Comparison of ENCODE assay signal across 8 mouse cellular contexts in genomic region chr5:139379771-139380384, GRCm38 (mm10). TPM values are rescaled to one million over a fixed set of nuclear protein-coding genes. Genes with fewer than 3 reads are reported as not detected.
DNase-seq lines count a peak whose midpoint lies in the region; ATAC-seq and TF ChIP-seq lines count a peak whose summit lies in the region.

No protein-coding gene starts in this region.

- H3K9ac ChIP-seq in kidney, postnatal 0 days (ENCODE audit: low read depth, low read length), result peak overlapping the region; percentile 67
- no peak overlapping the region for H3K9ac ChIP-seq in embryonic facial prominence, embryonic 11.5 days (replicated peaks; ENCODE audit: low read length)
- peak overlapping the region; percentile 75 for H3K9ac ChIP-seq in midbrain, embryonic 16.5 days (ENCODE audit: low read depth, low read length)

- no peak for DNase-seq in kidney, postnatal 0 days (ENCODE audit: low spot score)
- DNase-seq in kidney, postnatal 4 days, result no peak
- no peak for DNase-seq in embryonic facial prominence, embryonic 11.5 days (ENCODE audit: low spot score)
- DNase-seq in induced T-regulatory cell, adult 2 months (ENCODE audit: low read depth), result peak; percentile 63
- DNase-seq in thymus, postnatal 25 days, result no peak
- DNase-seq in adrenal gland, adult 2 months, result no peak
- no peak for DNase-seq in cerebellum, adult 11 months

- H3K4me2 ChIP-seq in kidney, postnatal 0 days (ENCODE audit: low read length), result peak overlapping the region; percentile 78
- H3K4me2 ChIP-seq in embryonic facial prominence, embryonic 11.5 days (ENCODE audit: low read depth, low read length), result peak overlapping the region; percentile 95
- peak overlapping the region; percentile 93 for H3K4me2 ChIP-seq in midbrain, embryonic 16.5 days (ENCODE audit: low read length)

- WGBS in kidney, postnatal 0 days, result 16% methylated on average over 8 of the region's 8 CpGs
- 24% methylated on average over 8 of the region's 8 CpGs for WGBS in embryonic facial prominence, embryonic 11.5 days
- WGBS in midbrain, embryonic 16.5 days, result 17% methylated on average over 8 of the region's 8 CpGs

- peaks cover 57% of the 10 kb centered on the region for H3K4me1 ChIP-seq in kidney, postnatal 0 days (replicated peaks; ENCODE audit: insufficient read depth, low read length)
- H3K4me1 ChIP-seq in embryonic facial prominence, embryonic 11.5 days (ENCODE audit: control insufficient read depth, insufficient read depth, low read length), result peaks cover 6% of the 10 kb centered on the region
- H3K4me1 ChIP-seq in midbrain, embryonic 16.5 days (ENCODE audit: control insufficient read depth, insufficient read depth, low read length), result peaks cover 10% of the 10 kb centered on the region; the same call in 1 of the 2 replicates

- no peaks in the 10 kb centered on the region for H3K9me3 ChIP-seq in kidney, postnatal 0 days (replicated peaks; ENCODE audit: low read length)
- H3K9me3 ChIP-seq in embryonic facial prominence, embryonic 11.5 days (replicated peaks; ENCODE audit: control insufficient read depth, low read length), result no peaks in the 10 kb centered on the region
- no peaks in the 10 kb centered on the region for H3K9me3 ChIP-seq in midbrain, embryonic 16.5 days (replicated peaks; ENCODE audit: control insufficient read depth, low read length, poor library complexity, severe bottlenecking)

- H3K36me3 ChIP-seq in kidney, postnatal 0 days (ENCODE audit: insufficient read depth, low read length), result no peaks in the 10 kb centered on the region
- no peaks in the 10 kb centered on the region for H3K36me3 ChIP-seq in embryonic facial prominence, embryonic 11.5 days (replicated peaks; ENCODE audit: control insufficient read depth, insufficient read depth, low read depth, low read length)
- H3K36me3 ChIP-seq in midbrain, embryonic 16.5 days (ENCODE audit: control insufficient read depth, insufficient read depth, low read length), result no peaks in the 10 kb centered on the region

- H3K4me3 ChIP-seq in kidney, postnatal 0 days (replicated peaks; ENCODE audit: low read depth, low read length), result peak overlapping the region; percentile 66
- peak overlapping the region; percentile 65 for H3K4me3 ChIP-seq in embryonic facial prominence, embryonic 11.5 days (ENCODE audit: low read depth, low read length)
- peak overlapping the region; percentile 70 for H3K4me3 ChIP-seq in midbrain, embryonic 16.5 days (ENCODE audit: low read depth, low read length)

- no peak for ATAC-seq in kidney, postnatal 0 days (replicated peaks; ENCODE audit: low FRiP score, low read depth)
- peak; percentile 15; the same call in 1 of the 2 replicates for ATAC-seq in embryonic facial prominence, embryonic 11.5 days (replicated peaks; ENCODE audit: insufficient number of reproducible peaks, low FRiP score, low TSS enrichment, low read depth)
- no peak for ATAC-seq in midbrain, embryonic 16.5 days

- H3K27me3 ChIP-seq in kidney, postnatal 0 days (ENCODE audit: insufficient read depth, low read length), result no peaks in the 10 kb centered on the region
- H3K27me3 ChIP-seq in embryonic facial prominence, embryonic 11.5 days (ENCODE audit: control insufficient read depth, insufficient read depth, low read length), result no peaks in the 10 kb centered on the region
- H3K27me3 ChIP-seq in midbrain, embryonic 16.5 days (ENCODE audit: control insufficient read depth, insufficient read depth, low read depth, low read length), result no peaks in the 10 kb centered on the region

- TF ChIP-seq CTCF in kidney, postnatal 0 days (IDR thresholded peaks at IDR 0.05; ENCODE audit: low read depth), result no peak

- H3K27ac ChIP-seq in kidney, postnatal 0 days, result peak overlapping the region; percentile 95
- H3K27ac ChIP-seq in embryonic facial prominence, embryonic 11.5 days (replicated peaks; ENCODE audit: low read depth, low read length), result no peak overlapping the region
- peak overlapping the region; percentile 50 for H3K27ac ChIP-seq in midbrain, embryonic 16.5 days (ENCODE audit: low read length)

RNA-seq across cellular contexts. Expression of gene Gpr146, which starts 2.4 kb away (rescaled TPM):
- polyA plus RNA-seq in kidney, postnatal 0 days (2015; fragmentation: Nextera tagmentation; extraction: Ambion mirVana), result 7.6 and 7.8 TPM in 2 replicates
- polyA plus RNA-seq in embryonic facial prominence, embryonic 11.5 days (2014; fragmentation: Nextera tagmentation; extraction: Ambion mirVana), result 1.6 and 1.7 TPM in 2 replicates
- polyA plus RNA-seq in midbrain, embryonic 16.5 days (2015; fragmentation: Nextera tagmentation; extraction: Ambion mirVana), result 2.5 and 2.9 TPM in 2 replicates
- 10 to 100 TPM in 1 of 2 experiments, 1 to 10 TPM in 1; 9.2 to 21.2 TPM for total RNA-seq in adrenal gland, adult 2 months (2021)
- polyA plus RNA-seq in adrenal gland, adult 2 months (2012; rRNA removed), result 31.4 and 33.8 TPM in 2 replicates

RNA-seq across cellular contexts. Expression of gene C130050O18Rik, which starts 25.2 kb away (rescaled TPM):
- polyA plus RNA-seq in kidney, postnatal 0 days (2015; fragmentation: Nextera tagmentation; extraction: Ambion mirVana), result 1.2 and 1.5 TPM in 2 replicates
- 0.18 and 0.27 TPM in 2 replicates for polyA plus RNA-seq in embryonic facial prominence, embryonic 11.5 days (2014; fragmentation: Nextera tagmentation; extraction: Ambion mirVana)
- 0.14 and 0.39 TPM in 2 replicates for polyA plus RNA-seq in midbrain, embryonic 16.5 days (2015; fragmentation: Nextera tagmentation; extraction: Ambion mirVana)
- 1 to 10 TPM in 1 of 2 experiments, under 1 TPM in 1; 0.46 to 1.3 TPM for total RNA-seq in adrenal gland, adult 2 months (2021)
- 1.7 and 1.9 TPM in 2 replicates for polyA plus RNA-seq in adrenal gland, adult 2 months (2012; rRNA removed)

RNA-seq across cellular contexts. Expression of gene Cyp2w1, which starts 27.5 kb away (rescaled TPM):
- not detected in 2 replicates for polyA plus RNA-seq in kidney, postnatal 0 days (2015; fragmentation: Nextera tagmentation; extraction: Ambion mirVana)
- 0.41 and 0.46 TPM in 2 replicates for polyA plus RNA-seq in embryonic facial prominence, embryonic 11.5 days (2014; fragmentation: Nextera tagmentation; extraction: Ambion mirVana)
- not detected in 2 replicates for polyA plus RNA-seq in midbrain, embryonic 16.5 days (2015; fragmentation: Nextera tagmentation; extraction: Ambion mirVana)
- not detected for total RNA-seq in adrenal gland, adult 2 months (2021)
- polyA plus RNA-seq in adrenal gland, adult 2 months (2012; rRNA removed), result not detected in 2 replicates

RNA-seq across cellular contexts. Expression of gene Cox19, which starts 28.7 kb away (rescaled TPM):
- polyA plus RNA-seq in kidney, postnatal 0 days (2015; fragmentation: Nextera tagmentation; extraction: Ambion mirVana), result 116 TPM in 2 replicates
- polyA plus RNA-seq in embryonic facial prominence, embryonic 11.5 days (2014; fragmentation: Nextera tagmentation; extraction: Ambion mirVana), result 116 and 123 TPM in 2 replicates
- 102 and 105 TPM in 2 replicates for polyA plus RNA-seq in midbrain, embryonic 16.5 days (2015; fragmentation: Nextera tagmentation; extraction: Ambion mirVana)
- 10 to 100 TPM; 81.2 to 85.7 TPM for total RNA-seq in adrenal gland, adult 2 months (2021)
- polyA plus RNA-seq in adrenal gland, adult 2 months (2012; rRNA removed), result 97.6 and 107 TPM in 2 replicates

RNA-seq across cellular contexts. Expression of gene Gper1, which starts 43.1 kb away (rescaled TPM):
- polyA plus RNA-seq in kidney, postnatal 0 days (2015; fragmentation: Nextera tagmentation; extraction: Ambion mirVana), result 11.3 and 11.9 TPM in 2 replicates
- 0.42 and 0.82 TPM in 2 replicates for polyA plus RNA-seq in embryonic facial prominence, embryonic 11.5 days (2014; fragmentation: Nextera tagmentation; extraction: Ambion mirVana)
- polyA plus RNA-seq in midbrain, embryonic 16.5 days (2015; fragmentation: Nextera tagmentation; extraction: Ambion mirVana), result 9.4 TPM in 2 replicates
- total RNA-seq in adrenal gland, adult 2 months (2021), result 1 to 10 TPM; 3.4 to 6.4 TPM
- polyA plus RNA-seq in adrenal gland, adult 2 months (2012; rRNA removed), result 5.2 and 7.2 TPM in 2 replicates
